ENCODE assay signal across 27 mouse cellular contexts in the genomic region with DNA sequence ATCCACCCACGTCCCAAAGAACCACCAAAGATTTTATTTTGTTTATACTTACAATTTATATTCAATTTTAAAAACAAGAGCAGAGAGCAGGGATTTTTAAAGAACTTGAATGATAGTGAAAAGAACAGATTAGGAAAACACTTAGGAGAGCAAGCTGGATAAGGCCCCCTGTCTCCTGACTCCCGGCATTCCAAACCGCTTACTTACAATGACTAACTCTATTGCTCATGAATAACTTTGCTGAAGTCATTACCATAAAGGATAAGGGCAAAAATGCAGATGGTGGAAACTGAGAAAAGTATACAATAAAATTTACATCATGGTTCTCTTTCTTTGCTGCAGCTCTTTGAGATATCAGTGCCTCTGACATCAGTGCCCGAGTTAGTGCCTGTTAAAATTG. TPM values are rescaled to one million over a fixed set of nuclear protein-coding genes. Genes with fewer than 3 reads are reported as not detected.
DNase-seq lines count a peak whose midpoint lies in the region; TF ChIP-seq lines count a peak whose summit lies in the region.
"Had no signal": no experiment of that assay in that cellular context is flagged by ENCODE, and none has a peak within 500 bp of the region (broad histone marks: within the 10 kb centered on the region; RNA-seq: fewer than 3 reads in every experiment).

No protein-coding gene starts in this region.

- H3K27ac ChIP-seq in embryonic fibroblast, embryonic 13.5 days (ENCODE audit: insufficient read depth, low read length), result peak overlapping the region; percentile 81
- no peak overlapping the region for H3K27ac ChIP-seq in kidney, adult 2 months (ENCODE audit: insufficient read depth, low read depth, low read length)
- H3K27ac ChIP-seq: embryonic facial prominence, embryonic 13.5 days; embryonic facial prominence, embryonic 15.5 days; forebrain, embryonic 13.5 days; forebrain, embryonic 15.5 days had no signal

- TF ChIP-seq CTCF in embryonic fibroblast, embryonic 13.5 days (IDR thresholded peaks at IDR 0.05; ENCODE audit: borderline replicate concordance, insufficient read depth, low read length), result no peak
- TF ChIP-seq CTCF in kidney, adult 2 months (conservative IDR thresholded peaks at IDR 0.05; ENCODE audit: insufficient read depth, insufficient read length, low read depth, low read length), result no peak

- no peak for TF ChIP-seq POLR2A in embryonic fibroblast, embryonic 13.5 days (IDR thresholded peaks at IDR 0.05; ENCODE audit: low read depth, low read length)
- no peak for TF ChIP-seq POLR2A in kidney, adult 2 months (IDR thresholded peaks at IDR 0.05; ENCODE audit: low read depth, low read length)

- no peaks in the 10 kb centered on the region; the same call in 1 of the 2 replicates for H3K4me1 ChIP-seq in embryonic fibroblast, embryonic 13.5 days (ENCODE audit: control insufficient read depth, insufficient read depth, low read length)
- no peaks in the 10 kb centered on the region for H3K4me1 ChIP-seq in kidney, adult 2 months (ENCODE audit: control insufficient read depth, insufficient read depth, low read length)
- H3K4me1 ChIP-seq: embryonic facial prominence, embryonic 13.5 days; embryonic facial prominence, embryonic 15.5 days; forebrain, embryonic 13.5 days; forebrain, embryonic 15.5 days had no signal

- peak; percentile 77 for DNase-seq in 3T3-L1 (ENCODE audit: low read depth, low spot score)
- DNase-seq in Muller cell, postnatal 12 days (ENCODE audit: inconsistent ontology term), result peak; percentile 4
- DNase-seq in kidney, adult 2 months, result no peak
- no peak for DNase-seq in layer of hippocampus, adult 9-11 months
- no peak for DNase-seq in layer of hippocampus, adult 18-20 months (ENCODE audit: low spot score in 2 of 2)
- DNase-seq: adrenal gland, adult 8-10 months; adrenal gland, postnatal 14 days; adrenal gland, postnatal 36 days; B cell, adult 2 months; cerebellum, adult 11-12 months; cerebellum, adult 2 months; cerebellum, adult 9-10 months; cerebellum, postnatal 10 days; cerebellum, postnatal 25 days; forebrain, postnatal 0 days had no signal

- WGBS in kidney, adult 2 months, result 82% methylated on average over 4 of the region's 4 CpGs

- H3K36me3 ChIP-seq in kidney, adult 2 months (ENCODE audit: control insufficient read depth, insufficient read depth, low read length), result no peaks in the 10 kb centered on the region
- H3K36me3 ChIP-seq: embryonic facial prominence, embryonic 13.5 days; embryonic facial prominence, embryonic 15.5 days; forebrain, embryonic 15.5 days; G1E had no signal

- H3K27me3 ChIP-seq in kidney, adult 2 months (replicated peaks; ENCODE audit: control insufficient read depth, insufficient read depth, low read length), result no peaks in the 10 kb centered on the region
- H3K27me3 ChIP-seq: CH12.LX; forebrain, embryonic 13.5 days; forebrain, embryonic 15.5 days had no signal

- no peak overlapping the region for H3K4me3 ChIP-seq in embryonic fibroblast, embryonic 13.5 days (ENCODE audit: insufficient read depth, low read length)
- no peak overlapping the region for H3K4me3 ChIP-seq in kidney, adult 2 months (ENCODE audit: insufficient read depth, low read depth, low read length)
- H3K4me3 ChIP-seq: embryonic facial prominence, embryonic 13.5 days; embryonic facial prominence, embryonic 15.5 days; forebrain, embryonic 13.5 days; forebrain, embryonic 15.5 days had no signal

RNA-seq across cellular contexts. Expression of gene Vegfd, which starts 20.9 kb away (rescaled TPM):
- 34.7 and 58.0 TPM in 2 replicates for polyA plus RNA-seq in embryonic fibroblast, embryonic 13.5 days (2011; ENCODE audit: insufficient read length, low read depth, missing spikeins)
- 5.8 and 6.0 TPM in 2 replicates for polyA plus RNA-seq in kidney, adult 2 months (2012; rRNA removed)
- 1 to 10 TPM; 2.6 to 5.0 TPM for total RNA-seq in layer of hippocampus, adult 18-20 months (2021)
- total RNA-seq: CH12.LX had no signal
- polyA plus RNA-seq: activated CD4-positive, CD25-positive, alpha-beta regulatory T cell, adult 4 months; CD4-positive, CD25-positive, alpha-beta regulatory T cell, adult 4 months; G1E had no signal

RNA-seq across cellular contexts. Expression of gene Piga, which starts 25.5 kb away (rescaled TPM):
- 11.3 and 13.7 TPM in 2 replicates for polyA plus RNA-seq in embryonic fibroblast, embryonic 13.5 days (2011; ENCODE audit: insufficient read length, low read depth, missing spikeins)
- 3.2 and 3.8 TPM in 2 replicates for polyA plus RNA-seq in kidney, adult 2 months (2012; rRNA removed)
- 1 to 10 TPM; 8.0 to 8.3 TPM for total RNA-seq in layer of hippocampus, adult 18-20 months (2021)

RNA-seq across cellular contexts. Expression of gene Asb11, which starts 42.7 kb away (rescaled TPM):
- polyA plus RNA-seq in embryonic fibroblast, embryonic 13.5 days (2011; ENCODE audit: insufficient read length, low read depth, missing spikeins), result not detected in 2 replicates
- polyA plus RNA-seq in kidney, adult 2 months (2012; rRNA removed), result 0.87 and 1.9 TPM in 2 replicates
- total RNA-seq in layer of hippocampus, adult 18-20 months (2021), result 1 to 10 TPM in 1 of 2 experiments, under 1 TPM in 1; 0.79 to 3.2 TPM
- total RNA-seq: adrenal gland, postnatal 14 days; adrenal gland, postnatal 36 days; CH12.LX; forebrain, postnatal 0 days had no signal
- polyA plus RNA-seq: activated CD4-positive, CD25-positive, alpha-beta regulatory T cell, adult 4 months; CD4-positive, CD25-positive, alpha-beta regulatory T cell, adult 4 months; embryonic facial prominence, embryonic 11.5 days; embryonic facial prominence, embryonic 13.5 days; embryonic facial prominence, embryonic 15.5 days; forebrain, embryonic 11.5 days; forebrain, embryonic 13.5 days; G1E; Patski had no signal

Comparison
In these comparisons a context has a peak if more than half of its experiments do, and no peak if none do; other contexts are left out.
1. DNase-seq: peak in 3T3-L1 (single experiment) and Muller cell, postnatal 12 days (single experiment); none in kidney, adult 2 months (single experiment), layer of hippocampus, adult 9-11 months (single experiment) and layer of hippocampus, adult 18-20 months (0 of 2).